32 mouse cellular contexts compared by ENCODE assay signal in genomic region chr4:134090521-134091224, GRCm38 (mm10). TPM values are rescaled to one million over a fixed set of nuclear protein-coding genes. Genes with fewer than 3 reads are reported as not detected.
"Had no signal": no experiment of that assay in that cellular context is flagged by ENCODE, and none has a peak within 500 bp of the region (broad histone marks: within the 10 kb centered on the region; RNA-seq: fewer than 3 reads in every experiment).

No protein-coding gene starts in this region.

- H3K27ac ChIP-seq: kidney, embryonic 15.5 days; liver, embryonic 13.5 days; midbrain, embryonic 12.5 days; midbrain, embryonic 15.5 days had no signal

- H3K4me3 ChIP-seq: kidney, embryonic 15.5 days; liver, embryonic 13.5 days; midbrain, embryonic 12.5 days; midbrain, embryonic 15.5 days; myocyte had no signal

- H3K9ac ChIP-seq: kidney, embryonic 15.5 days; liver, embryonic 13.5 days; midbrain, embryonic 12.5 days; midbrain, embryonic 15.5 days had no signal

- H3K36me3 ChIP-seq: kidney, embryonic 15.5 days; liver, embryonic 13.5 days; midbrain, embryonic 12.5 days; midbrain, embryonic 15.5 days had no signal

- ATAC-seq: midbrain, embryonic 15.5 days had no signal

- DNase-seq: kidney, adult 8-10 months; kidney, postnatal 10 days; kidney, postnatal 36 days; layer of hippocampus, adult 9-11 months; liver, embryonic 13.5 days; lung, adult 2 months; lung, postnatal 14 days; lung, postnatal 4 days; right cerebral cortex, adult 18-20 months; right cerebral cortex, postnatal 14 days; right cerebral cortex, postnatal 4 days; spleen, adult 18-20 months; thymus, adult 2 months; thymus, postnatal 14 days; thymus, postnatal 4 days had no signal

- H3K9me3 ChIP-seq: kidney, embryonic 15.5 days; liver, embryonic 13.5 days; midbrain, embryonic 12.5 days; midbrain, embryonic 15.5 days had no signal

- H3K4me1 ChIP-seq: kidney, embryonic 15.5 days; midbrain, embryonic 12.5 days; midbrain, embryonic 15.5 days had no signal

- H3K27me3 ChIP-seq: kidney, embryonic 15.5 days; liver, embryonic 13.5 days; midbrain, embryonic 12.5 days; midbrain, embryonic 15.5 days had no signal

- H3K4me2 ChIP-seq: kidney, embryonic 15.5 days; liver, embryonic 13.5 days; midbrain, embryonic 12.5 days; midbrain, embryonic 15.5 days had no signal

RNA-seq across cellular contexts. Expression of gene Cd52, which starts 4.2 kb away (rescaled TPM):
- polyA plus RNA-seq: myocyte had no signal

RNA-seq across cellular contexts. Expression of gene Zfp683, which starts 37.0 kb away (rescaled TPM):
- total RNA-seq: layer of hippocampus, postnatal 25 days; left cerebral cortex, adult 18-20 months; left cerebral cortex, postnatal 25 days; liver, adult 2 months; megakaryocyte progenitor cell, adult 5-6 weeks; megakaryocyte-erythroid progenitor cell, adult 5-6 weeks; monocyte, adult 5-6 weeks had no signal
- polyA plus RNA-seq: kidney, embryonic 15.5 days; limb, embryonic 11.5 days; liver, embryonic 13.5 days; liver, embryonic 16.5 days; lung, embryonic 16.5 days; midbrain, embryonic 12.5 days; midbrain, embryonic 15.5 days; myocyte; neural tube, embryonic 11.5 days; neural tube, embryonic 14.5 days; stomach, embryonic 16.5 days had no signal
